Mouse (Mus musculus) limb, embryonic 14.5 days (tissue): ENCODE results near the gene Atxn1. TPM values are rescaled to one million over a fixed set of nuclear protein-coding genes. Genes with fewer than 3 reads are reported as not detected.

Experiments used
- ATAC-seq: fragments of 200-750 bp; cut with Nextera tagmentation; 2 replicates; pipeline ENCODE4 v1.8.0; 2017; ENCODE audit warnings: low read depth, moderate number of reproducible peaks, moderate TSS enrichment; ENCODE audit not compliant: low FRiP score
- DNase-seq: peaks from one replicate; pipeline ENCODE4 v3.0.0-alpha.2; 2015; ENCODE audit warnings: low spot score
- H3K27ac ChIP-seq: fragments of 300-500 bp; sonication (generic); replicated peaks from 2 replicates; pipeline ENCODE4 v1.5.1; 2014; ENCODE audit warnings: low read depth, mild to moderate bottlenecking, low read length, moderate library complexity, mixed read lengths
- H3K27me3 ChIP-seq: fragments of 300-500 bp; sonication (generic); 2 replicates; pipeline ENCODE4 v1.6.1; 2014; ENCODE audit warnings: low read length, mixed read lengths; ENCODE audit not compliant: control insufficient read depth, insufficient read depth
- H3K36me3 ChIP-seq: fragments of 300-500 bp; sonication (generic); 2 replicates; pipeline ENCODE4 v1.6.1; 2014; ENCODE audit warnings: mild to moderate bottlenecking, low read length, moderate library complexity, mixed read lengths; ENCODE audit not compliant: control insufficient read depth, insufficient read depth
- H3K4me1 ChIP-seq: fragments of 300-500 bp; sonication (generic); 2 replicates; pipeline ENCODE4 v1.6.1; 2014; ENCODE audit warnings: antibody characterized with exemption, low read length, mixed read lengths; ENCODE audit not compliant: control insufficient read depth, insufficient read depth
- H3K4me2 ChIP-seq: fragments of 300-500 bp; sonication (generic); replicated peaks from 2 replicates; pipeline ENCODE4 v1.6.1; 2014; ENCODE audit warnings: low read depth, mild to moderate bottlenecking, low read length, moderate library complexity; ENCODE audit not compliant: severe bottlenecking
- H3K4me3 ChIP-seq: fragments of 300-500 bp; sonication (generic); replicated peaks from 2 replicates; pipeline ENCODE4 v1.5.1; 2014; ENCODE audit warnings: low read length
- H3K9ac ChIP-seq: fragments of 300-500 bp; sonication (generic); 2 replicates; pipeline ENCODE4 v1.6.1; 2014; ENCODE audit warnings: mild to moderate bottlenecking, low read depth, low read length, moderate library complexity; ENCODE audit not compliant: severe bottlenecking
- H3K9me3 ChIP-seq: fragments of 300-500 bp; sonication (generic); 2 replicates; pipeline ENCODE4 v1.6.1; 2016; ENCODE audit warnings: low read length; ENCODE audit not compliant: control insufficient read depth
- POLR2A ChIP-seq: fragments of 200-500 bp; IDR thresholded peaks from 2 replicates; pipeline ENCODE4 v1.8.0; 2012; ENCODE audit warnings: inconsistent platforms, mild to moderate bottlenecking, moderate library complexity, borderline replicate concordance; ENCODE audit not compliant: insufficient read depth, insufficient read length; ENCODE audit errors: extremely low read depth
- WGBS: fragments of 180-500 bp; shearing (Covaris S2); extraction: QIAGEN DNeasy Blood & Tissue Kit; methylation state at CpG from one replicate; pipeline ENCODE4 v1.1.7; 2014; 5-methylcytosine and 5-hydroxymethylcytosine counted together
- polyA plus RNA-seq, 2 experiments: library from polyadenylated mRNA; depleted of rRNA in 1 of 2; stranded (reverse) in 1 of 2; unstranded in 1 of 2; fragments of >200 nt; fragmentation: Nextera tagmentation in 1 of 2; extraction: Ambion mirVana in 1 of 2; gene quantifications; 2 replicates each; pipeline versions ENCODE4 v1.2.1 to v1.2.3; 2012 to 2014

The Atxn1 gene
- polyA plus RNA-seq, 2 experiments: 3.3 to 5.3 TPM

- H3K36me3 ChIP-seq: no peaks in the 10 kb centered on the region
- no peaks in the 10 kb centered on the region for H3K9me3 ChIP-seq
- ATAC-seq: no peak
- H3K27me3 ChIP-seq: no peaks in the 10 kb centered on the region
- DNase-seq: no peak
- no peak overlapping the region for H3K27ac ChIP-seq
- H3K9ac ChIP-seq: no peak overlapping the region
- H3K4me1 ChIP-seq: 0 out of 2 replicates have a peak, but pooled peaks cover 1% of the 10 kb centered on the region
- 79% methylated on average over 8 of the region's 8 CpGs for WGBS
- no peak overlapping the region for H3K4me3 ChIP-seq
- no peak for TF ChIP-seq POLR2A
- H3K4me2 ChIP-seq: no peak overlapping the region
These were observed 127.1 kb downstream of the Atxn1 start for GRCm38 (mm10) chr13:45837609-45838220.

- whole genome bisulfite sequencing: 88% methylated on average over 15 of the region's 15 CpGs
- TF ChIP-seq POLR2A: no peak
- H3K4me2 ChIP-seq: no peak overlapping the region
These were observed 128.3 kb downstream of the Atxn1 start for GRCm38 (mm10) chr13:45836377-45837054.

DNA sequence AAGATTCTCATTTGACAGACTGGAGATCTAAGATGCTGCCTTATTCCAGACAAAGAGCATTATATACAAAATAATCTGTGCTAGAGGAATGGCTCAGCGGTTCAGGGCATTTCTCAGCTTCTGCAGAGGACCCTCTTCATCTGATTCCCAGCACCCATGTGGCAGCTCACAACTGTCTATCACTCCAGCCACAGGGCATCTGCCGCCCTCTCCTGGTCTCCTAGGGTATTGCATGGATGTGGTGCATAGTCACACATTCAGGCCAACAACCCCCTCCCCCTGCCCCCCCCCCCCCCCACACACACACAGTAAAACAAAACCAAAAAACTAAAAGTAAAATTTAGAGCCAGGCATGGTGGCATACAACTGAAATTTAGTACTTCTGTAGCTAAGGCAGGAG is 130.5 kb downstream of the Atxn1 start:
- Histone ChIP-seq H3K4me1 (0 out of 2 replicates have a peak, but pooled peaks cover 3% of the 10 kb centered on the region), H3K4me3 (no peak overlapping the region), H3K27ac (no peak overlapping the region), H3K36me3 (no peaks in the 10 kb centered on the region), H3K9me3 (no peaks in the 10 kb centered on the region), H3K27me3 (no peaks in the 10 kb centered on the region), H3K9ac (no peak overlapping the region), H3K4me2 (no peak overlapping the region)
- WGBS: 86% methylated on average over 2 of the region's 2 CpGs
- ATAC-seq (no peak), DNase-seq (no peak)
- TF ChIP-seq POLR2A: no peak

More at GRCm38 (mm10) chr13:45836377-45837054, 128.3 kb downstream of the Atxn1 start:
- DNase-seq: no peak
- Histone ChIP-seq H3K9ac (no peak overlapping the region), H3K4me3 (no peak overlapping the region), H3K36me3 (no peaks in the 10 kb centered on the region), H3K9me3 (no peaks in the 10 kb centered on the region), H3K4me1 (no peaks in the 10 kb centered on the region), H3K27ac (no peak overlapping the region), H3K27me3 (no peaks in the 10 kb centered on the region)
- no peak for ATAC-seq

- Histone ChIP-seq H3K36me3 (no peaks in the 10 kb centered on the region), H3K27ac (no peak overlapping the region), H3K9ac (no peak overlapping the region), H3K4me3 (no peak overlapping the region), H3K4me2 (no peak overlapping the region), H3K9me3 (no peaks in the 10 kb centered on the region), H3K4me1 (peaks cover 3% of the 10 kb centered on the region; the same call in 1 of the 2 replicates), H3K27me3 (no peaks in the 10 kb centered on the region)
- DNase-seq (no peak), ATAC-seq (no peak)
- no peak for TF ChIP-seq POLR2A
- WGBS: 82% methylated on average over 11 of the region's 11 CpGs
These were observed 132.0 kb downstream of the Atxn1 start for GRCm38 (mm10) chr13:45832695-45833350.

DNA sequence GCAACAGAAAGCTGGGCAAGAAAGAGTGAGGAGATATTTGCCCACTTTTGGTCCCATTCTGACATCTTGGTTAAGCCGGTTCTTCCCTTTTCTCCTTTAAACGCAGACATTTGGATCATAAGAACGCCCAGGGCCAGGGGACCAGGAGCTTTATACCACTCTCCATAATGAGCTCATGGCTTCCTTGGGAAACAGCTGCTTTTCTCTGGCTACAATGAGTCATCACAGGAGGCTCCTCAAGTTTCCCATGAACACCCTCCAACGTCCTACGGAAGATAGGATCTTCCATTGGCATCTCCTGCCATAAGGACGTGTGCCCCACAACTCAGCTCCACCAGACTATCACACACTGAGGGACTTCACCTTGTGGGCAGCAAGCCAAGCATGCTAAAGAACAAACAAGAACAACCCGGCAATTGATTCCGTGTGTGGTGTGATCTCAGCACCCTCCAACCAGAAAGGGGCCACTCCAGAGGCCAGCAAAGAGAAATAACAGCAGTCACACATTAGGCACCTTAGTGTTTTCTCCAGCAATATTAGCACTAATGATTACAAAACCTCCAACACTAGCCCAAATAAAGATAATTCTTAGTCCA is 135.4 kb downstream of the Atxn1 start:
- H3K4me3 ChIP-seq: no peak overlapping the region
- 78% methylated on average over 8 of the region's 8 CpGs for WGBS
- H3K36me3 ChIP-seq: no peaks in the 10 kb centered on the region
- H3K9ac ChIP-seq: no peak overlapping the region
- ATAC-seq: no peak
- H3K4me1 ChIP-seq: peaks cover 3% of the 10 kb centered on the region; the same call in 1 of the 2 replicates
- H3K9me3 ChIP-seq: no peaks in the 10 kb centered on the region
- no peak overlapping the region for H3K27ac ChIP-seq
- no peak for DNase-seq
- TF ChIP-seq POLR2A: no peak
- no peaks in the 10 kb centered on the region for H3K27me3 ChIP-seq
- no peak overlapping the region for H3K4me2 ChIP-seq
